Mouse (Mus musculus) ES-Bruce4 (cell line): ENCODE measurements around the gene Paxip1.

ENCODE experiments used
- CTCF ChIP-seq: IDR thresholded peaks from one replicate; pipeline ENCODE4 v1.8.1; 2011; ENCODE audit warnings: low read depth, low read length
- EP300 ChIP-seq: IDR thresholded peaks from 2 replicates; pipeline ENCODE4 v1.6.1; 2011; ENCODE audit warnings: low read depth, low read length; ENCODE audit not compliant: insufficient read depth
- POLR2A ChIP-seq: IDR thresholded peaks from one replicate; pipeline ENCODE4 v1.8.1; 2011; ENCODE audit warnings: low read length; ENCODE audit not compliant: insufficient read depth

- no peak for TF ChIP-seq CTCF
- TF ChIP-seq POLR2A = no peak
- TF ChIP-seq EP300 = no peak
These were observed 36.5 kb upstream of the Paxip1 start for GRCm38 (mm10) chr5:27827971-27828370.
